Mouse (Mus musculus): ENCODE measurements around the gene Zmynd10.

The Zmynd10 gene

DNA sequence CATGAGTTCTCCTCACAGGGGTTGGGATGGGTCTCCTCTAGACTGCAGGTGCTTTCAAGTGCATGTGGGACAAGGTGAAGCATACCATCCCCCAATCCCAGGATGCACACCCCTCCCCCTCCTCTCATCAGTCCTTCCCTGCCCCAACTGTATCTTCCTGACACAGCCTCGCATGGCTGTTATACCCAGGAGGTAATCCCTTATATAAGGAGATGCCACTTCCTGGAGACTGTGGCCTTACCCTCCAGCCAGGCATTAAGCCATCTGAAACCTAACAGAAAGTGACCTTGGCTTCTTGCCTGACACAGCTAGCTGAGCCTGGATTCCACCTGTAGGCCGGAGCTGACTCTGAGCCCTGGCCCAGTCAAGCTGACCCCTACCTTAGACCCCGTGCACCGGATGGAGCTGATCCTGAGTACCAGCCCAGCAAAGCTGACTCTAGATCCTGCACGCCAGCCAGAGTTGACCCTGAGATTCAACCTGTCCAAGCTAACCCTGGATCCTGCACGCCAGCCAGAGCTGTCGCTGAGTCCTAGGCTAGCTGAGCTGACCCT is 35.5 kb downstream of the Zmynd10 start:
- no peak for DNase-seq

DNA sequence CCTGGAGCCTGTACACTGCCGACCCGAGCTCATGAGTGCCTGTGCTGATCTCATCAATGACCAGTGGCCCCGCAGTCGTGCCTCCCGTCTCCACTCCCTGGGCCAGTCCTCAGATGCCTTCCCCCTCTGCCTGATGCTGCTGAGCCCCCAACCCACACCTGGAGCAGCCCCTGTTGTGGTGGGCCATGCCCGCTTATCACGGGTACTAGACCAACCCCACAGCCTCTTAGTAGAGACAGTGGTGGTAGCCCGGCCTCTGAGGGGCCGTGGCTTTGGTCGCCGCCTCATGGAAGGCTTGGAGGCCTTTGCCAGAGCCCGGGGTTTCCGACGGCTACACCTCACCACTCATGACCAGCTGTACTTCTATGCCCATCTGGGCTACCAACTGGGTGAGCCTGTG is 36.1 kb downstream of the Zmynd10 start:
- no peak for DNase-seq

DNA sequence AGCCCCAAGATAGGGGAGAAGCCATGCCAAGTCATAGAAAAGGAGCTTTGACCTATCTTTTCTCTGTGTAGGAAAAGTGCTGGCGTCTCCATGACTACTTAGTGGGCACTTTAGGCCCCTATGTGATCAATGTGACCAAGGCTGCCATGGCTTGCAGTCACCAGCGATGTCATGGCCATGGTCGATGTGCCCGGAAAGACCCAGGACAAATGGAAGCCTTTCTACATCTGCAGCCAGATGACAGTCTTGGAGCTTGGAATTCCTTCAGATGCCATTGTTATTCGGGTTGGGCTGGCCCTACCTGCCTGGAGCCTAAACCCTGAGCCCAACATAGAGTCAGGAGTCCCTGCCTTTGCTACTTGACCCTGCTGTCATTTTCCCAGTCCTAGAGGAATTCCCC is 39.4 kb downstream of the Zmynd10 start:
- DNase-seq, result no peak

DNA sequence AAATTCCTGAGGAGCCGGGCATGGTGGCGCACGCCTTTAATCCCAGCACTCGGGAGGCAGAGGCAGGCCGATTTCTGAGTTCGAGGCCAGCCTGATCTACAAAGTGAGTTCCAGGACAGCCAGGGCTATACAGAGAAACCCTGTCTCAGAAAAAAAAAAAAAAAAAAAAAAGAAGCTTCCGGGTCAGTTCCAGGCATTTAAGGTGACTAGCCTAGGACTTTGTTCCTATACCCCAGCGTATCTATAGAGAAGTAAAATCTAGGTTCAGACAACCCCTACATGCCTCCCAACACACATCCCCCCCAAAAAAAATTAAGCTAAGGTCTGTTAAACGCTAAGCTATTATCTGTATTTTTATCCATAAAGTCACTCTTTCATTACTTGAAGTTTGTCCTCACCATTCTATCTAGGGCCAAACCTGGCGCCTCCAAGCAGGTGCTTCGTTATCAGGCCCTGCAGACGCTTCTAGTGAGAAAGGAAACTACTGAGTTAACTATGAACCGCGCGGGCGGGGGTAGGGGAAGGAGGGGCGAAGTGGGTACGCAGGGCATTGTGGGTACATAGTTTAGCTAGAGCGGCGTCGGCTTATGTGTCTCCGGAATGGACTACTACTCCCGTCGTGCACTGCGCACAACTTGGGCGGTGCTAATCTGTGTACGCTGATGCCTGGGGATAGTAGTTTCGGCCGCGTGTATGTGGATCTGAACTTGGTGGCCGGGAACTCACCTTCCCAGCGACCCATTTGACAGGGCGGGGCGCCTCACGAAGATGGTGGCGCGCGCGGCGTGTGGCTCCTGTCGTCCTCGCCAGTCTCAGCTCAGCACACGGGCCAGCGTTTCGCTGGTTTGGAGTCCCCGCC is 40.1 kb downstream of the Zmynd10 start, which contains the start of gene Ifrd2:
TSS of gene Ifrd2 (plus strand) at position 669 of the 859 bp plus-strand sequence.
- peak; percentile 91 for DNase-seq

DNA sequence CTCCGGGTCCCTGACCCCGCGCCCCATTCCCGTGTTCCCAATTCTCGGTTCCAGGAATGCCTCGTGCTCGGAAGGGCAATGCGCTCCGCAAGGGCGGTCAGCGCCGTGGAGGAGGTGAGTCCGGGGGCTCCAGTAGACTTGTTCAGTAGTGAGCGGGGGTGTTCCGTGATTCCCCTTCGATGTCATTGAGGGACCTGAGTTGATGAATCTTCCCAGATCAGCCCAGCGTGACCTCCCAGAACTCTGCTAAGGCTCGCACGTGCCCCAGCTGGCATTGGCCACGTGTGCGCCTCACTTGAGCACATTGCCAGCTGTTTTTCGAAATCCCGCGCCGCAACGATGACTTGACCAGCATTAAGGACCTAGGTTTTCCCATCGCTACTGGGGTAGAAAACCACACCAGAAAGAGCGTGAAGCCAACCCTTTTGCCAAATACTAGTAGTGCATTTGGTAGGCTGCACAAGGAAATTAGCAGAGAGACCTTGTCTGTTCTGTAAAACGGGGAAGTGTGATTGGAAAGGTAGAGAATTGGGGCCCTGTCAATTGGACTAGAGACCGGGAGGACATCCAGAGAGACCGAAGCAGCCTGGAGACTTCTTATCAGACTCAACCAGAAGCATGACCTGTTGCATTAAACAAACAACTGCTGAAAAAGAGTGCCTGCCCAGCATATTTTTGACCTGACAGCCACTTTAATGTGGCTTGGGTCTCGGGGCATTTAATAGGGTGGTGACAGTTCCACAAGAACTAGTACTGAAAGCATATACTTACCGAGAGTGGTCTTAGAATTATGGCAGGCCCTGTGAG is 40.9 kb downstream of the Zmynd10 start:
- DNase-seq, result peak; percentile 42

DNA sequence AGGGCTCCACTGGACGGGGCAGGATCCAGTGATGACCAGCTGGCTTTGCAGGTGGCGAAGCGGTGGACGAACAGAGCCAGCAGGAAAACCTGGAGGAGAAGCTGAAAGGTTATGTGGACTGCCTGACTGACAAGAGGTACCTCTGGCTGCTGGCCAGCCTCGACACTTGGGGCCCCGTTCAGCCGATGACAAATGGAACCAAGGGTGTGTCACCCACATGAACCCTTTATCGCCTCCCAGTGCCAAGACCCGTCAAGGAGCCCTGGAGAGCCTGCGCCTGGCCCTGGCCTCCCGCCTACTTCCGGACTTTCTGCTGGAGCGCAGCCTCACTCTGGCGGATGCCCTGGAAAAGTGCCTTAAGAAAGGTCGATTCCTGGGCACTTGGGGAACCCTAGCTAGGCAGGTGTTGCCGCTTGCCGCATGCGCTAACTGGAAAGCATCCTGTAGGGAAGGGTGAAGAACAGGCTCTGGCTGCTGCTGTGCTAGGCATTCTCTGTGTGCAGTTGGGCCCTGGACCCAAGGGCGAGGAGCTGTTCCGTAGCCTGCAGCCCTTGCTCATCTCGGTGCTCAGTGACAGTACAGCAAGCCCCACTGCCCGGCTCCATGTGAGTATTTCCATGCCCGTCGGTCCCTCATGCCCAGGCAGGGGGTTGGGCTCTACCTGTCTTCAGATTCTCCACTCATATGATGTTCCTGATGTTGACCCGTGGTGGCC is 43.1 kb downstream of the Zmynd10 start:
- DNase-seq, result no peak

DNA sequence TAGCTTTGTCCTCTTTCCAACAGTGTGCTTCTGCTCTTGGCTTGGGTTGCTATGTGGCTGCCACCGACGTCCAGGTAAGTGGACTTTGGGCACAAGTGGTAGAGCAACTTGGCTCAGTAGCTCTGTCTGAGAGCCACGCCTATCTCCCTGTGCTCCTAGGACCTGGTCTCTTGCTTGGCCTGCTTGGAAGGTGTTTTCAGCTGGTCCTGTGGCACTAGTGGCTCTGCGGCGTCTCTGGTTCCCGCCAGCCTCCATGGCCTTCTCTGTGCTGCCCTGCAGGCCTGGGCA is 43.6 kb downstream of the Zmynd10 start:
- no peak for DNase-seq

DNA sequence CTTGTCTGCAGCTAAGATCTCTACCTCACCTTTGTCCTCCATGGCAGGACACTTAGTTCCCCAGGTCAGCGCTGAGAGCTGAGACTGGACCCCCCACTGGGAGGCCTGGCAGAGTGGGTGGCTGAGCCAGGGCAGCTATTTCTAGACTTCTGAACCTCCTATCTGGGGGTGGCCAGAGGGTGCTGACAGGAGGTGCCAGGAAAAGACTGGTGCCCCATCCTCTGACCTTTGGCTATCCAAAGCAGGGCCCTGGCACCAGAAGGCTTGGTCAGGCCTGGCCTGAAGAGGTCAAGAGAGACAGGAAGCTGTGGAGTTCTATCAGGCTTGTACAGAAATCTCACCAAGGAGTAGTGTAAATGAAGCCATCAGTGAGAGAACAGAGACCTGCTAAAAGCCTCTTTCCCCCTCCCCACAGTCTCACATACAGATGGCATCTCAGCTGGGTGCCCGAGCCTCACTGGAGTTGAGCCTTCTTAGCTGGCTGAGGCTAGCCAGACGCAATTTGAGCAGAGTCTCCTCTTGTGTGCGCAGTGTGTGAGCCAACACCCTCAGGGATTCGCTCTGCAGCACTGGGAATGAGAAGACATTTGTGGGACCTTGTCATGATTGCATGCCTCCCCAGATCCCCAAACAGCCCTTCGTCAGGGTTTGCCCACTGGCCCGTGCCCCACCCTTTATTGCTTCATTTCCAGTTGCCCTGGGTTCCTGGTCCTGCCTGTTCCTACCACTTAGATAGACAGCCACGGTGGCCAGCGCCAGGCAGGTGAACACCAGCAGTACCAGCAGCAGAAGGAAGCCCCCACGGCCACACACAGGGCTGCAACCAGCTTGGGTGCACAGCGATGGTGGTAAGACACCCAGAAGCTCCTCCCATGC is 46.2 kb downstream of the Zmynd10 start:
- DNase-seq, result no peak

DNA sequence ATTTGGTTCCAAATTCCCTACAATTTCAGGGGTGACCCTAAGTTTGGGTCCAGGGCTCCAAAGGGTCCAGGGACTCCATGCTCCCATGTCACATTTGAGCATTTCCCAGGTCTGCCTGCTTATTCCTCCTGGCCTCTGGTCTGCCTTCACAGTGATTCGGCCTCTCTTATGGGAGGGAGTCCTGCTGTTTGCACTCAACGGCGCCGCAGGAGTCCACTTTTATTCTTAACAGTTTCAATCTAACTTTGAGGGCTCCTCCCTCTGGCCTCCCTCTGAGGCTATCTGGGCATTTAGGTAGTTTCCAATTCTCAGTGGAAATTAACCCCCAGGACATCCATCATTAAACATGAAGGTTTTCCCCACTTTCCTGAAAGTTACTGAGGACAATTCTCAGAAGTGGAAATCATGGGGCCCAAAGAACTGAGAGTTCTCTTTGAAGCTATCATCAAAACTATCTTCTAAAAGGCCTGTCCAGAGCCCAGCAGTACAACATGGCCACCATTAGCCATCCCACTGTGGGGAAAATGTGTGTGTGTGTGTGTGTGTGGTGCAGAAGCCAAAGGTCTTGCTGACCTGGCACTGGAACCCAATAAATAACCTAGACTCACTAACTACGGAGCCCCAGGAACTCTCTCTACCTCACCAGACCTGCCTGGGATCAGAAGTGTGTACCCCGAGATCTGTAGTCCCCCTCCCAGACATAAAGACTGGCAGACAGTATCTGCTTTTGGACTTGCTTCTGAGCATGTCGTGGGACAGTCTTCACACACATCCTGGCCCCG is 47.4 kb downstream of the Zmynd10 start:
- no peak for DNase-seq

DNA sequence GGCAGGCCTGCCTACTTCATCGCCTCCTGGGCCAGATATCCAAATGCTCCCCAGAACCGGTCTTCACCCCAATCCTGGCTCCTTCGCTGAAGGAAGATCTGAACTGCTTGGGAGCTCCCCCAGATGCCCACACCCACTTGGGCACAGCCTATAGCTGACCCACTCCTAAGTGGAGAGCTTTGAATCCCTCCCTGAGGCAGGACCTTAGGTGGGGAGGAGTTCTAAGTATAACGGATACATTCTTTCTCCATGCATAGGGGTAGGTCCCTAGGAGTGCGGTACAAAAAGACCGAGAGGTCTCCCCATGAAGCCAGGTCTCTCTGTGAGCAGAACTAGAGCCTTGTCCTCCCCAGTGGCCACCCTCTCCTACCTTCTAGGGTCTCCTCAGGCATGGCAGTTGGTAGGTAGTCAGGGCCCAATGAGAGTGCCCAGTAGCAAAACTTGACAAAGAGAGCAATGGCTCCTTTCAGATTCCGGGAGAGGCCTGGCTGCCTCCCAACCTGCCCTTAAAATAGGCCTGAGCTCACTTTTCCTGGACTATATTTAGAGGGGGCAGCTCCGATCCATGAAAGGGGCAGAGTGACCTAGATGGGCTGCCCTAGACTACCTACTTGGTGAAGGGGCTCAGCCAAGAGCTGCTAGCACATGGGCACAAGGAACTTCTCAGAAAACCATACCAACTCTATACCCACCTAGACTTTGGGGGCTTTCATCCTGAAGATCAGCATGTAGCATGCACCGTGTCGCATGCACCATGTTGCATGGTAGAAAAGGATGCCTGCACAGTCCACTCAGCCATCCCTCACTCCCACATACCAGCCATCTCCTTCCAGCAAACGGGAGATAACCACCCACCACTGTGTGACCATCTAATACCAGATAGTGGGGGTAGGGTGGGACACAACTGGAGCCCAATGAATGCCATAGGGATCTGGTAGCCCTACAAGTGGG is 49.8 kb downstream of the Zmynd10 start:
- no peak for DNase-seq

DNA sequence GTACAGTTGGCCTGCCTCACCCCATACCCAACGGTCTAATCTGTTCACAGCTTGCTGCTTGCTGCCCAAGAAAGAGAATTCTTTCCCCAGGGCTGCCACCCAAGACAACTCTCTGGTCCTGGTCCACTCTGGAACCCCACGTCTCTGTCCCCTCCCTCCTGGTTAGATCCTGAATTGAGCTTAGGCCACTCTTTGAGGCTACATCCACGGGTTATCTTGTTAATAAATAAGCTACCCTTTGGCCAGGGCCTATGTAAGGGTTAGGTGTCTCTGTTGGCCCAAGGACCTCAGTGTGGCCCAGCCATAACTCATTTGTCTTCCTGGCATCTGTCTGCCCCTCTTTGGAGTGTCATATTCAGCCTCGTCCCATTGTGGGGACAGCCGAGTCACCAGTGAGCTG is 51.3 kb downstream of the Zmynd10 start:
- DNase-seq, result no peak

DNA sequence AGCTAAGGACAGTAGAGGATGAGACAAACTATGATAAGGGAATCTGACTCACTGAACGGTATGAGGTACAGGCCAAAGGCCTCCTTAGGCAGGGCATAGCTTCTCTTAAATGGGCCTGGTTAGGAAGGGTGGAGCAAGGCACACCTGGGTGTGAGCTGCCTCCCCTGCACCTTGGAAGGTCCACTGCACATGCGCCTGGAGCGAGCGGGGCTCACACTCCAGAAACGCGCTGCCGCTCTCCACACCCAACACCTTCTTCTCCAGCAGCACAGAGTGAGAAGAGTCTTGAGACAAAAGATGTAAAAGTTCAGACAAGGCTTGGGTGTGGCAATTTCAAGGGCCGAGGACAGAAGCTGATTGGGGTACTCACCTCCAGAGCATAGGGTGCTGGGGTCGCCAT is 52.3 kb downstream of the Zmynd10 start:
- DNase-seq, result no peak

DNA sequence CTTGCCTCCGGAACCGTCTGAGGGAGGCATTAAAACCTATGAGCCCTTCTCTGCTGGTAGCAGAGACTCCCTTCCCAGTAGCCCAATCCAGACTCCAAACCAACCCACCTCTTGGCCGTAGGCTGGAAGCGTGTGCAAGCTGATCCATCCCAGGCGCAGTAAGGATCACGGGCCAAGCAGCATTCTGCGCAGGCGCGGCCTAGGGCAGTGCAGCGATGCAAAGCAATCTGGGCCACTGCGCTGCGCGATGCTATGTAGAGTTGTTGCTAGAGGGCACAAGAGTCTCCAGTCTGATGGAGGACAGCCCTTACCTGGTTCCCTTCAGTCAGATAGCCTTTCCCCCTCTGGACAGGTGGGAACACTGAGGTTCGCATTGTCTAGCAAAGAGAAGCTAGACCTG is 52.7 kb downstream of the Zmynd10 start:
- DNase-seq, result peak; percentile 37

DNA sequence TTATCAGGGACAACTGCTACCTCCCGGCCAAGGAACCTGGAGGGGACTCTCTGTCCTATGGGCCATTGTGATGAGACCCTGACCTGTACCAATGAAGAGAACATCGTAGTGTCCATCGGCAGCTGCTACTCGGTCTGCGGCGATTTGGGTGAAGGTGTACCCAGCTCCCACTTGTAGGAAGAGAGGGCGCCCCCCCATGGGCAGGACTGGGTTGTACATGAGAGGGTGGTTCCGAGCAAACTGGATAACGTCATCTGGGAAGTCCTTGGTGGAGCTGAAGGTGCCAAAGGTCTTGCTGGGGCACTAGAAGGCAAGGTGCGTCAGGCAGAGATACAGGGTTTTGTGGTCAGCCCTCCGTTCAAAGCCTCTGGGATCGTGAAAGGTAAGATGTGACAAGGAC is 53.6 kb downstream of the Zmynd10 start:
- no peak for DNase-seq
